Mouse (Mus musculus) embryonic facial prominence, embryonic 14.5 days (tissue): Measurements from ENCODE around the gene Sult2a3. TPM values are rescaled to one million over a fixed set of nuclear protein-coding genes. Genes with fewer than 3 reads are reported as not detected.
"Not testable (repeated sequence)": the region's sequence is repeated elsewhere in the genome, so short reads cannot be mapped to it uniquely, and the experiment has no call there.

Experiments
- ATAC-seq: fragments of 200-750 bp; cut with Nextera tagmentation; 2 replicates; pipeline ENCODE4 v1.8.0; 2017; ENCODE audit warnings: low read depth, moderate number of reproducible peaks, moderate TSS enrichment
- DNase-seq: peaks from one replicate; pipeline ENCODE4 v3.0.0-alpha.2; 2015; ENCODE audit warnings: low spot score
- H3K27ac ChIP-seq: fragments of 300-500 bp; sonication (generic); replicated peaks from 2 replicates; pipeline ENCODE4 v1.5.1; 2014; ENCODE audit warnings: low read depth, mild to moderate bottlenecking, low read length, moderate library complexity
- H3K27me3 ChIP-seq: fragments of 300-500 bp; sonication (generic); replicated peaks from 2 replicates; pipeline ENCODE4 v1.6.1; 2014; ENCODE audit warnings: low read length; ENCODE audit not compliant: control insufficient read depth, insufficient read depth
- H3K36me3 ChIP-seq: fragments of 300-500 bp; sonication (generic); 2 replicates; pipeline ENCODE4 v1.6.1; 2014; ENCODE audit warnings: low read length, mixed read lengths; ENCODE audit not compliant: control insufficient read depth, insufficient read depth
- H3K4me1 ChIP-seq: fragments of 300-500 bp; sonication (generic); 2 replicates; pipeline ENCODE4 v1.6.1; 2014; ENCODE audit warnings: antibody characterized with exemption, low read length; ENCODE audit not compliant: control insufficient read depth, insufficient read depth
- H3K4me2 ChIP-seq: fragments of 300-500 bp; sonication (generic); 2 replicates; pipeline ENCODE4 v1.6.1; 2014; ENCODE audit warnings: low read depth, mild to moderate bottlenecking, low read length, moderate library complexity, mixed read lengths
- H3K4me3 ChIP-seq: fragments of 300-500 bp; sonication (generic); 2 replicates; pipeline ENCODE4 v1.5.1; 2014; ENCODE audit warnings: low read depth, mild to moderate bottlenecking, low read length
- H3K9ac ChIP-seq: fragments of 300-500 bp; sonication (generic); 2 replicates; pipeline ENCODE4 v1.6.1; 2014; ENCODE audit warnings: low read depth, mild to moderate bottlenecking, low read length, moderate library complexity, mixed read lengths
- H3K9me3 ChIP-seq: fragments of 300-500 bp; sonication (generic); 2 replicates; pipeline ENCODE4 v1.6.1; 2016; ENCODE audit warnings: low read length; ENCODE audit not compliant: control insufficient read depth
- WGBS: fragments of 180-500 bp; shearing (Covaris S2); extraction: QIAGEN DNeasy Blood & Tissue Kit; methylation state at CpG from one replicate; pipeline ENCODE4 v1.1.7; 2014; 5-methylcytosine and 5-hydroxymethylcytosine counted together
- polyA plus RNA-seq: library from polyadenylated mRNA; unstranded; fragments of >200 nt; fragmentation: Nextera tagmentation; extraction: Ambion mirVana; gene quantifications from 2 replicates; pipeline ENCODE4 v1.2.1, GENCODE M21; 2014

Gene Sult2a3
- not detected in 2 replicates for polyA plus RNA-seq

DNA sequence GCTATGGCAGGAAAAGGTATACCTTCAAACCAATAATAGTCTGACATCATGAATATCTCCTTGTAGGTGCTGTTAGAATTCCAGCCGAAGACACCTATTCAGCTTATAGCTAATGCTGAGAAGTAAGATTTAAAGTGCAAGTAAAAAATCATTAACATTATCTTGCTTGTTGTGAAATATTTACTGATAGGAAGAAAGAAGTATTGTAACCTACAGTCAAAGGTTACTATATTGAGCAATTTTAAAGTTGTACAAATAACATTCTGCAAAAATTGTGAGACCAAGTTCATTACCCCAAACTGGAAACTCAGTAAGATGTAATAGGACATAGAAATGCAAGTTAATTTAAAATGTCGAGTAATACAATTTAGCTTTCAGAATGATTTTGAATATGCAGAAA lies at the start of gene Sult2a3:
Gene Sult2a3 (minus strand): TSS at position 101 of the 400 bp plus-strand sequence.
- no peak within 1 kb of the TSS for H3K4me3 ChIP-seq
- H3K36me3 ChIP-seq = no peaks in the 10 kb centered on the region
- 81% methylated on average over 2 of the region's 2 CpGs for WGBS
- DNase-seq (no peak), ATAC-seq (no peak)
- H3K9me3 ChIP-seq = 0 out of 2 replicates have a peak, but pooled peaks cover 3% of the 10 kb centered on the region
- no peak within 1 kb of the TSS for H3K9ac ChIP-seq
- no peaks in the 10 kb centered on the region for H3K27me3 ChIP-seq
- H3K4me1 ChIP-seq = no peaks in the 10 kb centered on the region
- no peak within 1 kb of the TSS for H3K4me2 ChIP-seq
- H3K27ac ChIP-seq = no peak within 1 kb of the TSS

DNA sequence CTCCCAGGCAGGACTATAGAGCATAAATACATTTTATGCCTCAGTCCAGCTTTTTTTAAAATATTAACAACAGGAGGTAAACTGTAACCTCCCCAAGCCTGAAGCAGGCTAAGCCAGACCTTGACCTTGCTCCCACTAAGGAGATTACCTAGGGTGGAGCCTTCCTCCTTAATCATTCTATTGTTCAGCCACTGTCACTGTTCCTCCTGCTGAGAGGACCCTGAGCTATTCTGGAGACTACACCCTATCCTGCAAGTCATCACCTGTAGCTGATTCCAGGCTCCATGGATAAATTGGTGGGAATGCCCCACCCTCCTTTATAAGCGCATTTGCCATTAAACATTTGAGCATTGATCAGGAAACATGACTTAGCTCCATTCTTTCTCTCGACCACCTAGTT lies 2.4 kb downstream of the Sult2a3 start:
- DNase-seq (no peak), ATAC-seq (no peak)
- Histone ChIP-seq H3K27ac (no peak overlapping the region), H3K4me1 (no peaks in the 10 kb centered on the region), H3K27me3 (no peaks in the 10 kb centered on the region), H3K4me3 (no peak overlapping the region), H3K9me3 (0 out of 2 replicates have a peak, but pooled peaks cover 3% of the 10 kb centered on the region), H3K36me3 (no peaks in the 10 kb centered on the region), H3K9ac (no peak overlapping the region), H3K4me2 (no peak overlapping the region)
- WGBS = 74% methylated on average over 2 of the region's 2 CpGs

DNA sequence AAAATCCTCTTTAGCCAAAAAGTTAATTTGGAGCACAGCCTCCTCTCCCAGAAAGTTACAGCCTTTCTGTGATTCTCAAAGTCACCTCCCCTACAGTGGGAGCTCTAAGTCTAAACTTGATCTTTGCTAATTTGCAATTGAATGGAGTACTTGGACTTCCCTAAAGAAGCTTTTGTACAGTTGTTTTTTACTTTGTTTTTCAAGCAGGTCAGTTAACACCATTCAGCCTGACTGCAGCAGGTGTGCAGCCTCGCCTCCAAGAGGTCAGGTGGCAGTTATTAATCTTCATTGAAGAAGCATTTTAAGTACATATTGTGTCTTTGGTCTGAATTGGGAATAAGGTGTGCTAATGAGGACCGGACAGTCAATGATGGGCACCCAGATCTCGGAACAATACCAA lies 3.0 kb downstream of the Sult2a3 start:
- H3K9ac ChIP-seq, H3K36me3 ChIP-seq, DNase-seq, H3K4me3 ChIP-seq, ATAC-seq, H3K4me2 ChIP-seq, H3K9me3 ChIP-seq, H3K27me3 ChIP-seq, H3K27ac ChIP-seq, H3K4me1 ChIP-seq: not testable (repeated sequence)
- 65% methylated on average over 3 of the region's 3 CpGs for WGBS

DNA sequence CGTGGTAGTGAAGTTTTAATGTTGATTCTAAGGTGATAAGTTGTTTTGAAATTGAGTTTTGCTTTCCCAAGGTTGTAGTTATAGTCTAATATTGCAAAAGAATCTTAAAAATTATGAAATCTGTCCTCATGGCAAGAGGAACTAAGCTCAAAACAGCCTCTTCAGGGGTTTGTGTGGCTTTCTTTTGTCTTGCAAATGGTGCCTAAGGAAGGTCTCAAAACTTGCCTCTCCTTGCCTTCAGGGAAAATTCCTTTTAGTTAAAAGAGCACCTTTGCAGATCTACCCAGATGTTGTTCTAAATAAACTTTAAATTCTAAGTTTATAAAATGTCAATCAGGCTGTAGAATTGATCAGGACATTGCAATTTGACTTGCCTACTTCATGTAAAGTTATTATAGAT lies 6.1 kb downstream of the Sult2a3 start:
- Histone ChIP-seq H3K4me2 (no peak overlapping the region), H3K9ac (no peak overlapping the region), H3K4me3 (no peak overlapping the region), H3K27me3 (no peaks in the 10 kb centered on the region), H3K36me3 (no peaks in the 10 kb centered on the region), H3K4me1 (no peaks in the 10 kb centered on the region), H3K27ac (no peak overlapping the region), H3K9me3 (0 out of 2 replicates have a peak, but pooled peaks cover 3% of the 10 kb centered on the region)
- DNase-seq (no peak), ATAC-seq (no peak)
- WGBS = 33% methylated on average over 1 of the region's 1 CpGs

DNA sequence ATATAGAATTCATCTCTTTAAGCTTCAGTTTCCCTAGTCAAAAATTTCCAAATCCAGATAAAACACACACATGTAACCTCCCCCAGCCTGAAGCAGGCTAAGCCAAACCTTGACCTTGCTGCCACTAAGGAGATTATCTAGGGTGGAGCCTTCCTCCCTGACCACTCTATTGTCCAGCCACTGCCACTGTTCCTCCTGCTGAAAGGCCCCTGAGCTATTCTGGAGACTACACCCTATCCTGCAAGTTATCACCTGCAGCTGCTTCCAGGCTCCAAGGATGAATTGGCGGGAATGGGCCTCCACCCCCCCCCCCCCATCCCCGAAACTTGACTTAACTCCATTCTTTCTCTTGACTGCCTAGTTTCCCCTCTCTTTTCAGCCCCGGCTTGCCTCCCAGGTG lies 8.4 kb downstream of the Sult2a3 start:
- not testable (repeated sequence) for H3K4me3 ChIP-seq, H3K4me1 ChIP-seq, H3K4me2 ChIP-seq, H3K9ac ChIP-seq, DNase-seq, H3K36me3 ChIP-seq, ATAC-seq, H3K27me3 ChIP-seq, H3K27ac ChIP-seq, H3K9me3 ChIP-seq
- WGBS = 68% methylated on average over 3 of the region's 3 CpGs

DNA sequence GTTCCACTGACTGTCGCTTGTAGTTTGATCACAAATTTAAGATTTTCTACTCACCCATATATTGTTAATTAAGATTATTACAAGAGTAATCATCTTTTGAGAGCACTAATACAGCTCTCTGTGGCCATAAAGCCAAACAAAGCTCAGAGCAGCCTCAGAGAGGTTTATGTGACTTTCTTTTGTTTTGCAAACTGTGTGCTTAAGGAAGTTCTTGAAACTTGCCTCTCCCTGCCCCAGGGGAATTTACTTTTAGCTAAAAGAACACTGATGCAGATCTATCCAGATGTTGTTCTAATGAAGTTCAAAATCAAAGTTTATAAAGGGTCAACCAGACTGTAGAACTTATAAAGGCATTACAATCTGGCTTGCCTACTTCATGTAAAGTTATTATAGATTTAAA lies 75.0 kb downstream of the Sult2a3 start:
- H3K4me3 ChIP-seq, DNase-seq, H3K9me3 ChIP-seq, H3K27ac ChIP-seq, H3K27me3 ChIP-seq, H3K9ac ChIP-seq, H3K4me1 ChIP-seq, H3K4me2 ChIP-seq, H3K36me3 ChIP-seq, ATAC-seq: not testable (repeated sequence)
- 67% methylated on average over 1 of the region's 1 CpGs for WGBS

DNA sequence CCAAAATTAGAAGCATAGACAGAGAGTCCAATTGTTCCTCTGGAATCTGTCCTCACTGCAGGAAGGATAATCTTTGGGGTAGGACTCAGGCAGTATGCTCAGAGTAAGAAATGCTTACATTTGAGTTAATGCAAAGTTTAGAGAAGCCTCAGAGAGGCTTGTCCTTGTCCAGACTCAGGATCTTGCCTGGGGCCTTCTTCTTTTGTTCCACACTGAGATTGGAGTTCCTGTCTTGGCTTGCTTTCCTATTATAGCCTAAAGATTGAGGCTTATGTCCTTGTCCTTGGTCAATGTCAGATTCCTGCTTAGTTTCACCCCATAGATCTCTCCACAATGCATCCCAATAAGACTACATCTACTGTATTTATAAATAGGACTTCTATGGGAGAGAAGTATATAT lies 92.0 kb downstream of the Sult2a3 start:
- H3K9me3 ChIP-seq, H3K9ac ChIP-seq, H3K4me1 ChIP-seq, H3K36me3 ChIP-seq, H3K4me3 ChIP-seq, H3K27me3 ChIP-seq, ATAC-seq, H3K4me2 ChIP-seq, H3K27ac ChIP-seq, DNase-seq: not testable (repeated sequence)

Other genes starting within 250 kb of the Sult2a3 start
- gene Sult2a4, start 133.4 kb downstream of the Sult2a3 start, polyA plus RNA-seq = not detected in 2 replicates
- gene Sult2a6, start 131.8 kb upstream of the Sult2a3 start, polyA plus RNA-seq = not detected in 2 replicates
- not detected in 2 replicates for gene Obox8, start 210.5 kb upstream of the Sult2a3 start, polyA plus RNA-seq